Mouse (Mus musculus) small intestine, adult 2 months (tissue): ENCODE measurements around the gene Tro.

Experiments used
- CTCF ChIP-seq: fragments of 200-500 bp; IDR thresholded peaks from 2 replicates; pipeline ENCODE4 v1.5.1; 2012; ENCODE audit warnings: low read depth, mild to moderate bottlenecking, control low read depth, inconsistent platforms, low read length, moderate library complexity, mixed read lengths; ENCODE audit not compliant: insufficient replicate concordance, insufficient read length; ENCODE audit errors: extremely low read depth
- POLR2A ChIP-seq: fragments of 200-500 bp; IDR thresholded peaks from 2 replicates; pipeline ENCODE4 v1.6.1; 2012; ENCODE audit warnings: low read depth, mild to moderate bottlenecking, control low read depth, inconsistent platforms, low read length, moderate library complexity

GRCm38 (mm10) chrX:150636421-150636820 is 21.0 kb downstream of the Tro start:
- TF ChIP-seq POLR2A = no peak
- TF ChIP-seq CTCF = no peak
